Mouse (Mus musculus) kidney, postnatal 14 days (tissue): ENCODE measurements at regions not wholly inside any gene's neighbourhood (a gene's known extent, or its start where the extent isn't known, plus 50 kb on each side); places are given as distances from the start of the nearest gene placed in this dataset.
"Not testable (repeated sequence)": the region's sequence is repeated elsewhere in the genome, so short reads cannot be mapped to it uniquely, and the experiment has no call there.

Experiments used
- DNase-seq: peaks from one replicate; pipeline ENCODE4 v3.0.0; 2022; ENCODE audit warnings: mixed read lengths

DNA sequence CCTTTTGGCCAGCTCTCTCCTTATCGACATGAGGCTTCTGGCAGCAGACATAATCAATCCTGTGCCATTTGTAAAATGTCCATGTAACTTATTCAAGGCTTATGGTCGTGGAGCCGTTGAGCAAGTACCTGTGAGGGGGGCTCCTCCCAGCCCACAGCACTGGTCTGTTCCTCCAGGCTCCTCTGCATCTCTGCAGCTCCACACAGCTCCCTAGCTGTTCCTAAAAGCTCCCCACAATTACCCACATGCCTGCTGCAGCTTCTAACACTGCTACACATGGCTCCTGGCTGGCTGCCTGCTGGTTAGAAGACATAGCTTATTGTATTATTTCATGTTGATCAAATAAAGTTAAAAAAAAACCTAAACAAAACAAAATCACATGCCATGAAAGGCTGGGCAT is 77.9 kb downstream of the Tcp10c start:
- not testable (repeated sequence) for DNase-seq

DNA sequence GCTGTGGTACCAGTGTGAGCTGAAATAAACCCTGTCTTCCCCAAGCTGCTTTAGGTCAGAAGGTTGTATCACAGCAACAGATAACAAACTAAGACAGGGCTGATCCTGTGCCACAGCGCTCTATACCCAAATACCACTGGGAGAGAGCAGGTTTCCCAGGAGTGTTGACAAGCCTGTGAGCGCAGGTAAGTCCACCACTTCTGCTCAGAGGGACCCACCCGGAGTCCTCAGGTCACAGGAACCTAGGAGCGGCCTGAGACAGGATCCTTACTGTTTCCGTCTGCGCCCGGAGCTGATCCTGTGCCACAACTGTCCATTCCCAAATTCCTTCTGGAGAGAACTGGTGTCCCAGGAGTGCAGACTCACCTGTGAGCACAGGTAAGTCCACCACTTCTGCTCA is 79.8 kb downstream of the Tcp10c start:
- DNase-seq, result not testable (repeated sequence)

DNA sequence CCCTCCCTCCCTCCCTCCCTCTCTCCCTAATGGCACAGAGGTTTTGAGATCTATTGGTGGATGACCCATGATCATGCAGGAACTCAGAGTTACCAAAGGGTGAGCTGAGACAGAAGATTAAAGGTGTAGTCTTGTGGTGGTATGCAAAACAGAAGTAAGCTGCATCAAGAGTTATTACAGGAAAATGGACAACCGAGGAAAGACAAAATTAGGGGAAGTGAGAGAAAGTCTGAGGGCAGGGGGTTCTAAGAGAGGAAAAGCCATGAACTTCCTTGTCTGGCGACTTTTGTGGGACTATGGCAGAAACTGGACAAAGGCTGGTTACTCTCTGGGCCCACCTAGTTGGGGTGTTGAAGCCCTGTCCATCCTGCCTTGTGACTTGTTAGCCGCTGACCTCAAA is 84.4 kb downstream of the Tcp10c start:
- not testable (repeated sequence) for DNase-seq

DNA sequence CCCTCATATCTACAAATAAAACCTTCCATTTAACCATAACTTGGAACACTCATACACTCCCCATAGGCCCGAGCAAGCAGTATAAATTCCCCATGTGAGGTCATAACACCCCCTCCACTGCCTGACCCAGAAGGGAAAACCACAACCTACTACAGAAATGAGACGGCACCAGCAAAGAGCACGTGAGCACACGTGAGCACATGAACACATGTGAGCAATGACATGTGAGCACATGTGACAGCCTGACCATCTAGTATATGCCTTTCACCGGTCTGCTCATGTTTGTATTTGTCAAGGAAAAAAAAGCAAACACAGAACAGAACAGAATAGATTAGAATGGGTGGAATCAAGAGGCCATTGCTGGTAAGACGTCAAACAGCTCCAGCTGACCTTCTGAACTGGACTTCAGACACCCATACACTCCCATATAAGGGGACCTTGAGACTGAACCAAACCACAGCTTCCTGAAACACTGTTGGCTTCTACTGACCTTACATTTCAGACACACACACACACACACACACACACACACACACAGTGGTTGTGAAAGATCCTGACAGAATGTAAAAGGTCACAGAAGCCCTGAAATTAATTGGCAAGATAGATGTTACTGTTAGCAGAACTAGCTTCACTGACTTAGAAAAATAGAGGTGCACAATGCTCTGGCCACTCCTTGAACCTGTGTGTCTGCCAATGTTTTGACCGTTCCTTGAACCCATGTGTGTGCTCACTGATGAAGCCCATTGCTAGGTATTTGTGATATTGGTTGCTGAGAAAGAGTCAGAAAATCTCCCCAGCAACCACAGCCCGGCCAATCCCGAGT is 86.5 kb downstream of the Tcp10c start:
- DNase-seq, result peak; percentile 13

DNA sequence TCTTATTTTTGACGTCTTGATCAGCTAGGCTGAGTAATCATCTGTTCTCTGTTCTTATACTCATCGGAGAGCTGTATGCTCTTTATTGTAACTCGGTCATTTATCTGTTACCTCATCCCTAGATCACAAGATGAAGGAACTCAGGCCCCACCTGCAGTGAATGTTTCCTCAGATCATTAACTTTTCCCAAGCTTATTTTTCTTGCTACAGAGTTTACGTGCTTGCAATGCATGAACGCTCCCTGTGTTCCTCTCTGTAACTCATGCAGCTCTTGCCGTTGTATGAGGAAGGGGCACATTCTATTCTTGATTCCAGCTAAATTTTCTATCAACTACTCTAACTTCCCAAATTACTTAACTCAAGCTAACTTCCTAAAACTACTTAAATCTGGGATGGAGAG is 87.9 kb downstream of the Tcp10c start:
- DNase-seq, result not testable (repeated sequence)

DNA sequence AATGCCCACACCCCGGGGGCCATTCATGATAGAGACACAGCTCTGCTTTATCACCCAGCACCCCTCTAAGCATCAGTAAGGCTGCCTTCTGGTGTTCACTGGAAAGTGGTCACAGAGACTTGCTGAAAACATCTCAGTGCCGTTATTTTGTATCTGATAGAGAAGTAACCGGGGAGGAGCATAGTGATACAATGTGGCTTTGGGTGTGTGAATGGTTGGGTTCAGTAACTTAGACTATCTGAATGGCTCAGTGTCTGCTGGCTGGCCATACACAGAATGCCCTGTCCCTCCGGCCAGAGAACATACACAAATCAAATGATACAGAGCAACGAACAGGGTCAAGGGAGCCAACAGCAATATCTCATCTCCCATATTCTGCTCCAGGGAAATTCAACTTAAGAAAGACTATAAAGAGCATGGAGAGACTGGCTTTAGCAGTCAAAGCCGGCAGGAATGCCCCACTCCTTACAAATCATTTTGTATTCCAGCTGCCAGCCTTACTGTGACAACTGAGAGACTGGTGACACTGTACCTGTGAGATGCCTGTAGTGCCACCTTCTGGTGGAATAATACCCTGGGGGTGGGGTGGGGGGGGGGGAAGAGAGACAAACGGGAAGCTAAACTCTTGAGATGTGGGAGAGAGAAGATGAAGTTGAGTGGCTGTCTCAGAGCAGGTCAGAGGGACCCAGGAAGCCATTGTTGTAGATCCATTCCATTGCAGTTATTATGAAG is 102.7 kb downstream of the Tcp10c start:
- not testable (repeated sequence) for DNase-seq

DNA sequence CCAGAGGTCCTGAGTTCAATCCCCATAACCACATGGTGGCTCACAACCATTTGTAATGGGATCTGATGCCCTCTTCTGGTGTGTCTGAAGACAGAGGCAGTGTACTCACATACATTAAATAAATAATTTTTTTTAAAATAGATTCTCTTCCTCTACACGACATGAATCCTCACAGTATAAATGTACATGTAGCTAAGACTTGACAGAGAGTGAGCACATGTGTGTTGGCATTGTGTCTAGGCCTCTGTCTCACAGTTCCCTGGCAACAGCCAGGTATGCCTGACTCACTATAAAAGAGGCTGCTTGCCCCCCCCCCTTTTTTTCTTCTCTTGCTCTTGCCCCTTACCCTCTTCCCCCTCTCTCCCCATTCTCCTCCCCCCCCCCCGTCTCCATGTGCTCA is 103.6 kb downstream of the Tcp10c start:
- not testable (repeated sequence) for DNase-seq

DNA sequence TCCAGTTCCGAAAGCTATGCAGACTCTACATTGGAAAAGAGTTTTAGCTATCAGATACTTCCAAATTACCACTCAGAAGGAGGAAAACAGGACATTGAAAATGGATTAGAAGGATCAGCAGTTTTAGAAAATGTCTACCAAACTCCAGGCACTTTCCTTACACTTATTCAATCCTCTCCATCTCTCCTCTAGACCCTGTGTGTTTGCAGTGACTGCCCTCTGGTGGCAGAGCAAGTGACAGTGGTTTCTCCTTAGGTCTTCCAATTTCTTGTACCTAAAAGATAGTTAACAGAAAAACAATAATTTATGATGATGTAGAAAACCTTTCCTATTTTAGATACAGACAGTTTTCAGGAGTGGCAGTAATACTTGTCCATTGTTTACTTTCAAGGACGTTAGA is 104.4 kb downstream of the Tcp10c start:
- DNase-seq, result not testable (repeated sequence)

DNA sequence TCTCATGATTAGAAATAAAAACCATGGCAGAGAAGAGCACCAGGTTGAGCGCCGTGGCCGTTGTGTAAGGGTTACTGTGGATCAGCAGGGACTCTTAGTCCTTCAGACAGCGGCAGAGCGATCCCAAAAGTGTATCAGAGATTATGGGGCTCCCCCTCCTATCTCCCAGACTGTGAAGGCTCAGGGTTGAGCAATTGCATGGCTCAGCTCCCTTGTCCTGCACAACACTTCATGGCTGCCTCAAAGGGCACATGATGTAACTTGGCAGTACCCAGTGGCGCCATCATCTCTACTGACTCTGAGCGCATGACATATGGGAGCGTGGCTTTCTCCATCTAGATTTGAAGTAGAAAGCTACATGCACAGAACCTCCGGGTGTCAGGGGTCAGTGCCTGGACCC is 108.3 kb downstream of the Tcp10c start:
- DNase-seq, result not testable (repeated sequence)

DNA sequence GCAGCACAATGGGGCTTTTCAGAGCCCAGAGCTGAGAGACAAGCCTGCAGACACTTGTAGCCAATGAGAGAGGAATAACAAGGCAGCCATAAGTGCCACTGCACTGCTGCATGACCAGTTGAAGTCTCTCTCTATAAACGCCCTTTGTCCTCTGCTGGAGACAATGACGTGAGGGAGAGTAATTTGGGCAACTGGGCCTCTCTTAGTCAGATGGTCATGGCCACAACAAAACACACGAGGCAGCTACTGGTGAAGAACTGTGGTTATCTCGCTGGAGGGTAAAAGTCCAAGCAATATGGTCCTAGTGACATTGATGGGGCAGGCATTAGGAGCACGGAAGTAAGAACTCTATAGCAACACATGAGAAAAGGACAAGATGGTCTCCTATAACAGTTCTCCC is 111.5 kb downstream of the Tcp10c start:
- DNase-seq, result not testable (repeated sequence)

DNA sequence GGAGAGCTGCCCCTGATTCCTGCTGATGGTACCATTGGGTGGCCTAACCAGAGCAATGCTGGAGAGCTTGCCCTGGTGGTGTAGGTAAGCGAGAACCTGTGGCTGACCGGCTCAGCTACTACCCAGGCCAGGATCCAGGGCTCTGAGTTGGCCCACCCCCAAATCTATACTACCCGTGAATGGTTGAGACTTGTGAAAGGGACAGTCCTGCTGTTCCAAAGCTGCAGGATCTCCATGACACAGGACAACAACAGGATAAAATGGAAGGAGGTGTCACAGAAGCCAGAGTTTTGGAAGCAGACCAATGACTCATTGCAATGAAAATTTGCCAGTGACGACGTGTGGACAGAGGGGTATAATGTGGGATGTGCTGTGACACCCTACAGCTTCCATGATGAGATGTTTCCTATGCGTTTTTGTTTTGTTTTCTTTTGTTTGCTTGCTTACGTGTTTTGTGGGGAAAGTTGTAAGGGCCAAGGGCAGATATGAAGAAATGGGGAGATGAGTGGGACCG is 115.6 kb downstream of the Tcp10c start:
- not testable (repeated sequence) for DNase-seq

DNA sequence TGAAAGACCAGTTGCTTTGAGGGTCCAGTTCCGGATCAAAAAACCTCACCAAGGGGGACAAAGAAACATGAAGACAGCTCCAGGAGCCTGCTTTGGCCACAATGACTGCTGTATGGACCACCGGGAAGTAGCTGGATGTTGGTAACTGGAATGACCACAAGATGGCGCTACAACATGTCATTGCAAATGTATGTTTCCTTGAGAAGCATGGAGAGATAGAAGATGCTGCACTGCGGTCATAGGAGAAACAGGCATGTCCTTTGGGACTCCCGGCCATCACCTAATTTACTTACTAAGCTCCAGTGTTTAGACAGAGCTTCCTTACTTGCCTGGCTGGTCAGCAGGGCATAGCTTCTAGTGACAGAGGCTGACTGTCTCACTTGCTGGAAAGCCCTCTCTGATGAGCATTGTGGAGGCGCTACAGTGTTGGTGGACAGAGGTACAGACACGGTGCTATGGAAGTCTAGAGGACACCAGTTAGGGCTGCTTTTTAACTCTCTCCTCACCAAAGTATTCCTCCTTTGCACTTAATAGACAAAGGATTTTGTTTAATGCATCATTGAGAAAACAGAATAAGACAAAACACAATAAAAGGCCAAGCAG is 118.2 kb downstream of the Tcp10c start:
- DNase-seq, result peak; percentile 77

DNA sequence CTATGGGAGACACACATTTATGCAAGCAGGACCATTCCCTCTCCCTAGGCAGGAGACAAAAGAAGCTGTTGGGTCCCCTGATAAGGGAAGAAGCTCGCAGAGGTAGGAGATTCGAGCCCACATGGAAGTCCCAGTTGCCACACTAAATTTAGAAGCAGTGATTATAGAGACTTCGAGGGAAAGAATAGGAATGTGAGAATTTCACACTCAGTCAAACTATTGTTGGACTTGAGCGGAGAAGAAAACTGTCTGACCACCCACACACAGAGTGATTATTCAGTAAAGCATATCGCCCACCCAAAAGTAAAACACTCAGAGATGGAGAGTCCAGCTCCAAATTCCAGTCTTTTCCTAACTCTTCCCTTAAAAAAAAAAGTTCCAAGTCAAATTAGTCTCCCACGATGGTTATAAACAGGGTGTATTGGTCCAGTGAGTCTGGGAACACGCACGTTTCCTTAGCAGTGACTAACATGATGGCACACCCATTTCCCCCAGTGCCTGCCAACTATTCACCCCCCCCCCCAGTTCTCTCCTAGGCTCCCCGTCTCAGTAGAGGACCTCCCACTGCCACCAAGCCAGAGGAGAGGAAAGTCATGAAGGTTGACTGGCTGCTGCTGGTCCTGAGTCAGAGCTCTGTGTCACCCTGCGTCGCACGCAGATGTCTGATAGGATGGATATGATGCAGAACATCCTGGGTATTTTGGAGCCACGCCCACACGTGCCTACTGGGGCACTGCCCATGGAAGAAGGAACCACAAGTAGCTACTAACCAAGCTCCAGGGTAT is 120.1 kb downstream of the Tcp10c start:
- DNase-seq, result peak; percentile 29

DNA sequence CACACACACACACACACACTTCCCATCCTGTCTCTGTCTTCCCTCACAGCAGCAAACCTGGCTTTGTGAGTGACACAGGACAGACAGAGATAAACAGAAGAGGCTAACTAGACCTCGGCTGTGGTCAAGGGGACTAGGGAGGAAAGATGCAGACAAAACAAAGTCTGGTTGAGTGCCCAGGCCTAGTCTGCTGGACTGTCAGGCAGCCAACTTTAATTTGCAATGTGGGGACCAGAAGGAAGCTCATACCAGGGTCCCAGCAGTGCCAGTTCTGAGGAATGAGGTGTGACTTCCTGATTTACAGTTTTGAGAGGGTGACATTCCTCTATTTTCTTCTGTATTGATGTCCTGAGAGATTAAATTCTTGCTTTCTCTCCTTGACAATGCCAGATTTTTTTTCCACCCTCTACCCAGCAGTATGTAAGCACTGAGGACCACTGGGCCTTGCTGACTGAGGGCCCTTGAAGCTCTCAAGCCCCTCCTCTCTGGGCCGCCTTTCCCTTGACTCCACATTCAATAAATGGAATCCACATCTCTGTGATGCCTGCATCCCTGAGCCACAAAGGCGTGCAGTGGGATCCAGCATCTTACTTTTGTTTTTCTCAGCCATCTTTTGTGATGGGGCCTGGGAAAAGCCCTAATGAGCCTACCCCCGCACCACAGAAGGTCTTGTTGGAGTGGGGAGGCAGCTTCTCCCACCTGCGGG is 124.6 kb downstream of the Tcp10c start:
- DNase-seq, result no peak

DNA sequence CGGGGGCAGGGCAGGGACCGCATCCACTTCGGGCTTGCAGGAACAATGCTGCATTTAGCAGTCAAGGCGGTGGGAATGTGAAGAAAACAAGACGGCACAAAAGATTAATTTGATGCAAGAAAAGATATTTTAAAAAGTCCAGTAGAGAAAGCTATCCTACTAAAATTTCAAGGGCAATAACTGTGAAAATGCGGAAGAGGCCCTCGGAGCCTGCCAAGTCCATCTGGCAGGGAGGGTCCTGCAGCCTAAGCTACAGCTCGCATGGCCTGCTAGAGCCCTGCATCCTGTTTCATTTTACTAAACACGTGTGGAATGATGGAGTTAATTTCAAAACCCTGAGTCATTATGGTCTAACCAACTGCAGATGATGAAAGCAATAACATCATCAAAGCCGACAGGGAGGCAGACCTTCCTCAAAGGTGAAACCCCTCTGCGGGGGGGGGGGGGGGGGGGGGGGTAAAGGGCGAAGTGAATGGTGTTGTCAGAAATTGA is 125.2 kb downstream of the Tcp10c start:
- DNase-seq, result peak; percentile 12

DNA sequence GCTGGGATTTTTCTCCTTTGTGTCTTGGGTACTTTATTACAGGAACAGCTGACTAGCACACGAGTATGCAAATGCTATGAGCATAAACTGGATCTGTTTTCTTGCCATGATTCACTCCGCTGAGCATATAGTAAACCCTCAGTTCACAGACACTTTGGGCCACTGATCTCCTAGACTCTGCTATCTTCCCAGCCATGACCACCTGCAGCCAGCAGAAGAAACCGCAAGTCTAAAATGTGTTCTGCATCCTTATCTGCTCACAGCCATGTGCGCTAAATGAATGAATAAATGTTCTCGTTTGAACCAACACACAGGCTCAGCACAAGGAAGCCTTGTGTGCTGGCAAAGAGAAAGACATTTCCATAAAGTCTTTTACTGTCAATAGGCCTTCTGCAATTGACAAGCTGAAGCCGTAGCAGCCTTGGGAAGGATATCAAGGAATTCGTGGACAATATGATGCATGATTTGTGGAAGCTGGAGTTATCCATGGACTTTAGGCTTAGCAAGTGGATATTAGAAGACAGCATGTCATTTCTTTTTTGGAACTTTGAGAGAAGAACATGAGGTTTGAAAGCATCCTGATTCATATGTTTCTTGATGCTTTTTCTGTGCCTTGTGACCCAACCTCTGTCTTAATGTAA is 127.2 kb downstream of the Tcp10c start:
- no peak for DNase-seq

DNA sequence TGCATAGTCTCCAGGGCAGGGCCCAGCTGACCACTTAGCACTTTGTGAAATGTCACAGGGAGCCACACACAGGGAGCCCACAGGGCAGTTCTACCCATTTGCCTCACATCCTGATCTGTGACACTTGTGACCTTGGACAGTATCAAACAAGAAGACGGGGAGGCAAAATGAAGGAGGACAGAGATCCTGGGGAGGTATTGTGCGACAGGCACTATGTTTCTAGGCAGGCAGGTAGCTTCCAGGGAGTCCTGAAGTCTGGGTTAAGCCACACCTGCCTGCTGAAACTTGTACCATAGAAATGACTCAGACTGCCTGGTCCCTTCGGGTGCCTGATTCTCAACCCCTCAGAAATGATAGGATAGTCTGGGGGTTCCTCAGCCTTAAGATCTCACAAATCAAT is 127.8 kb downstream of the Tcp10c start:
- no peak for DNase-seq

DNA sequence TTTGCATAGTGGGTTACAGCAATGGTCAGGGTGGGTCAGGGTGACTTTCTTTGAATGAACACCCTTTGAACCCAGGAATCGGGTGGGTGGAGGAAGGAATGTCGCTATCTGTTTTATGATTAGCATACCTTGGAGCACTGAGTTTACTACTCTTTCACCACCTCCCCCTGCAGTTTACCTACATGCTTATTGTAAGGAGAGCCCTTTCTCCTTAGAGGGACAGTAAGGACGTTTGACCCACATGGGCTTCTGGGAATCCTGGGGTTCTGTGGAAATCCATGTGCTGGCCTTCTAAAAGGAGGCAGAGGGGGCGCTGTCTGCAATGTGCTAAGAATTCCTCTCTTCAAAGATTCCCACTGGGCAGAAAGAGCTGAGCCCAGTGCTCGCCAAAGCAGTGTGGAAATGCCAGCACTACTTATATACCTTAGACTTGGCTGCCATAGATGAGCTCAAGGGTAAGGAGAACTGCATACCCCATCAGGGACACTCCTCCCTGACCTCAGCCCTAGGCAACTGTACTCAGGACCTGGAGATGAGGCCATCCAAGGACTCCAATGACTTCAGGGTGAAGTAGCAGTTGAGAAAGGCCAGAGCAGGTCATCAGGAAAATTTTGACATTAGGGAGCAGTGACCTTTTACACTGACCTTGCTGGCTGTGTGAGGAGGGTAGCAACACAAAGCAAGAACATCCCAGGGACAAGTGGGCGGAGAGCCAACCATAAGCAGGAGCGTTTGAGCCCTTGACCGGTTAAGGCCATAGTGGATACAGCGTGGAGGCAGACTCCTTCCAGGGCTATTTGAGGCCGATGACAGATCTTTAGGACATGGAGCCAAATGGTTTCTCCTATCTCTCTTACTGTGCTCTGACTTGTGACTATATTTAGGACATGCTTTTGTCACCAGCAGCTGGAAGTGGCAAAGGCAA is 133.2 kb downstream of the Tcp10c start:
- no peak for DNase-seq

DNA sequence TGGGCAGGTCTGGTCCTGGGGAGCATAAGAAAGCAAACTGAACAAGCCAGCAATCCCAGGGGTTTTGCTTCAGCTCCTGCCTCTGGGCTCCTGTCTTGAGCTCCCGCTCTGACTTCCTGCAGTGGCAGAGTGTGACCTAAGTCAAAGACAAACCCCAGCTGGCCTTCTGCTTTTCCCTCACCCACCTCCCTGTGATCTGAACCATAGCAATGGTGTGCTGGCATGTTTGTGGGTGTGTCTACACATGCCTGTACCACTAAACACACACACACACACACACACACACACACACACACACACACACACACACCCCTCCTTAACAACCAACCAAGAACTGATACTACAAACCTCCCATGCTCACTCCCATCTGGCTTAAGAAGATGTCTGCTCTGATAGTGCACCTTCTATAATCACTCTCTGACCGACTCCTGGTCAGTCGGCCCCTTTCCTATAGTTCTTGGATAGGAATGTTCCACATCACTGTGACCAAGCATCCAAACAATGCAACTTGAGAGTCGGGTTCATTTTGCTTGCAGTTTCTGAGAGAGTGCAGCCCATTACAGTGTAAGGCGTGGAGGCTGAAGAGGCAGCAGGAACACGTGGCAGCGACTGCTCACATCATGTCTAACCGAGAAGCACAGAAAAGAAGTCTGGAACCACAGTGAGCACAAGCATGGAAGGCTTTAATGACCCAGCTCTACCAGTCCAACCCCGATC is 134.4 kb downstream of the Tcp10c start:
- no peak for DNase-seq
